Mouse (Mus musculus) left cerebral cortex, postnatal 10 days (tissue): ENCODE data around the gene Mettl16. TPM values are rescaled to one million over a fixed set of nuclear protein-coding genes. Genes with fewer than 3 reads are reported as not detected.

Experiments
- DNase-seq, 2 experiments: peaks; one replicate each; pipeline ENCODE4 v3.0.0; 2021 to 2022; ENCODE audit warnings: low spot score in 2 of 2, mixed read lengths in 1 of 2; ENCODE audit errors: extremely low spot score in 1 of 2
- intact Hi-C: fragments of 180-260 bp; cut with DNase I; formaldehyde crosslinking; loops from one replicate; pipeline ENCODE4 v1.15.1; 2025
- microRNA-seq: library from miRNA; unstranded; fragments of <30 nt; microRNA quantifications from one replicate; pipeline ENCODE4 v1.2.0, GENCODE M21; 2022
- total RNA-seq, 2 experiments: library from RNA; stranded (reverse); gene quantifications; 2 replicates each; pipeline ENCODE4 v1.2.3; 2021

The Mettl16 gene
- total RNA-seq, 2 experiments from 2014 or later, result 15.1 to 18.0 TPM

- intact Hi-C loops, result no loop called here
- no peak for DNase-seq
Measured at GRCm38 (mm10) chr11:74870544-74870943, 99.9 kb downstream of the Mettl16 start.

DNA sequence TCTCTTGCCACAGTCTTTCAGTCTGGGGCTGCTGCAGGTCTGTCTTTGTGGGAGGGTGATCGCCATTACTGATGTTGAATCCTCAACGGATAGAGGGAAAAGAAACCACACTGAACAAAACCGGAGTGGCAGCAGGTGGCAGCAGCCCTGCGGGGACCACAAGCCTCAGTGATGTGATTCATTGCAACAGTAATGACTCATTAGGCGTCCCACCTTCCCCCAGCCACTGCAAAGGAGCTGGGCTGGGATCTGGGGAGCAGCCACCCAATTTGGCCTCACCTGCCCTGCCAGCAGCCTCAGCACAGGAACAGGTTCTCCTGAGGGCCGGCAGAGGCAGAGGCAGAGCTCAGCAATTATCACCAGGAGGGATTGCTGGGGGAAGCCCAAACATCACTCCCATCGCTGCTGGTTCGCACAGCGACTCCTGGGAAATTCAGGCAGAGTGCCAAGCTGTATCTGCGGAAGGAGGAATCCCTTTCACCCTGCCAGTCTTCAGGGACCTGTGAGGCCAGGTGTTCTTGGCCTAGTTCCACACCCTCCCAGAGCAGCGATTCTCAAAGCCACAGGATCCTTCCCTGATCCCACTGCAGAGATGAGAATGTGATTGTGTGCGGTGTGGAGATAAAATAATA lies 100.5 kb downstream of the Mettl16 start:
- peak in 1 of 2 experiments; percentile 61 for DNase-seq

DNA sequence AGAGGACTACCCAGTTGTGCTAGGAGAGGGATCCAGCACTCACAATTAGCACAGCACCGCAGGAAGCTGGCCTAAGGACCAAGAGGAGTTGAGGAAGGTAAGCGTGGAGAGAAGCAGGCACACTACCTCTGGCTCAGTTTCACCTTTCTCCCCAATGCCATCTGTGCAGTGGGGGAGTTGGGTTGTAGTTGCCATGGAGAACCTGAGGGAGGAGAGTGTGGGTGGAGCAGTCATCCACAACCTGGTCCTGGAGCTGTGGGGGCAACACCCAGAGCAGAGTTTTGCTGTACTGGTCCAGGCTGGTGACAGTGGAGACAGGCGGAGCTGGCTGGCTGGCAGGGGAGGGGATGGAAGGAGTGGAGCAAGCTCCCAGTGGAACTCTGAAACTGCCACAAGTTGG lies 104.0 kb downstream of the Mettl16 start:
- no peak for DNase-seq
- intact Hi-C loops, result no loop called here

More for the DNA sequence above, 100.5 kb downstream of the Mettl16 start:
- intact Hi-C loops, result no loop called here

DNA sequence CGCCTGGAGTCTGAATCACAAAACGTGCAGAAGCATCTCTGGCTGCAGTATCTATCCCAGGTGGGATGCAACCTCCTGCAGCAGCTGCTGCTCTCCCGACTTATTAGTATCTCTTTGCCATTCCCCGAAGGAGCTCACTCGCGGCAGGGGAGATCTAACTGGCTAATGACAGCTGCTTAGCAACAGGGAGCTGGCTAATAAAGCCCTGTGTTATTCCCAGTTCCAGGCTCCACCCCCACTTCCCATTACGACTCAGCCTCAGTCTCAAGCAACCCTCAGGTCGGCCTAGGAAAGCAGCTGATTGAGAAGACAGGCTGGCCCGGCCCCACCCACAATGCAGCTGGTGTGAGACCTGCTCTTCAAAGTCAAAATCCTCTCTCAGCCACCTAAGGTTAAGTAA lies 106.2 kb downstream of the Mettl16 start:
- peak; percentile 70 to 78 for DNase-seq
- intact Hi-C loops, result no loop called here

Small RNA genes lying within 50 kb of the gene (microRNA-seq; reads per million reads assigned to microRNA genes)
- 1.1 reads per million for gene Mir6926

Other genes starting within 250 kb of the Mettl16 start
- gene Rap1gap2, start 159.9 kb upstream of the Mettl16 start, total RNA-seq, result 100 to 1,000 TPM; 135 to 139 TPM
- 10 to 100 TPM; 19.2 to 20.8 TPM for gene Ccdc92b, start 151.2 kb upstream of the Mettl16 start, total RNA-seq
- gene Cluh, start 121.3 kb upstream of the Mettl16 start, total RNA-seq, result 10 to 100 TPM; 59.7 to 60.1 TPM
- gene Pafah1b1, start 46.2 kb upstream of the Mettl16 start, total RNA-seq, result 100 to 1,000 TPM; 481 to 489 TPM
- 10 to 100 TPM; 33.5 to 34.9 TPM for gene Mnt, start 60.1 kb downstream of the Mettl16 start, total RNA-seq
- gene Sgsm2, start 126.2 kb downstream of the Mettl16 start, total RNA-seq, result 10 to 100 TPM; 60.5 to 65.2 TPM
- 10 to 100 TPM; 36.4 to 38.5 TPM for gene Tsr1, start 127.2 kb downstream of the Mettl16 start, total RNA-seq
- gene Smg6, start 155.0 kb downstream of the Mettl16 start, total RNA-seq, result 10 to 100 TPM; 21.8 to 24.9 TPM
- gene Srr, start 155.1 kb downstream of the Mettl16 start, total RNA-seq, result 100 to 1,000 TPM in 1 of 2 experiments, 10 to 100 TPM in 1; 99.9 to 101 TPM